15 mouse cellular contexts compared by ENCODE assay signal in genomic region chr8:12825686-12826237, GRCm38 (mm10). TPM values are rescaled to one million over a fixed set of nuclear protein-coding genes. Genes with fewer than 3 reads are reported as not detected.
DNase-seq lines count a peak whose midpoint lies in the region; ATAC-seq and TF ChIP-seq lines count a peak whose summit lies in the region.
"Had no signal": no experiment of that assay in that cellular context is flagged by ENCODE, and none has a peak within 500 bp of the region (broad histone marks: within the 10 kb centered on the region; RNA-seq: fewer than 3 reads in every experiment).

No protein-coding gene starts in this region.

- no peak overlapping the region; the same call in 1 of the 2 replicates for H3K27ac ChIP-seq in heart, embryonic 13.5 days (replicated peaks)
- no peak overlapping the region for H3K27ac ChIP-seq in midbrain, embryonic 13.5 days
- H3K27ac ChIP-seq: limb, embryonic 12.5 days; liver, embryonic 15.5 days had no signal

- peaks cover 82% of the 10 kb centered on the region for H3K36me3 ChIP-seq in heart, embryonic 13.5 days
- H3K36me3 ChIP-seq in midbrain, embryonic 13.5 days: peaks cover 75% of the 10 kb centered on the region
- H3K36me3 ChIP-seq: liver, embryonic 15.5 days had no signal

- no peak for DNase-seq in heart, adult 11 months
- peak; percentile 66 for DNase-seq in lung, adult 2 months
- DNase-seq in adrenal gland, adult 2 months: no peak
- DNase-seq in right cerebral cortex, postnatal 4 days: no peak
- DNase-seq: adrenal gland, postnatal 36 days; cerebellum, adult 9-11 months; gastrocnemius, postnatal 36 days; midbrain, embryonic 14.5 days had no signal

- H3K27me3 ChIP-seq in heart, embryonic 13.5 days (replicated peaks): no peaks in the 10 kb centered on the region
- no peaks in the 10 kb centered on the region for H3K27me3 ChIP-seq in midbrain, embryonic 13.5 days
- H3K27me3 ChIP-seq: limb, embryonic 12.5 days had no signal

- 59% methylated on average over 8 of the region's 8 CpGs for WGBS in heart, embryonic 13.5 days
- 54% methylated on average over 8 of the region's 8 CpGs for WGBS in lung, adult 2 months
- 88% methylated on average over 8 of the region's 8 CpGs for WGBS in midbrain, embryonic 13.5 days

- no peak for TF ChIP-seq CTCF in lung, adult 2 months (IDR thresholded peaks at IDR 0.05; ENCODE audit: insufficient read depth, low read length)

- no peak for TF ChIP-seq POLR2A in lung, adult 2 months (IDR thresholded peaks at IDR 0.05; ENCODE audit: borderline replicate concordance, extremely low read depth, low read depth, low read length)

- no peak for ATAC-seq in heart, embryonic 13.5 days (ENCODE audit: extremely low read depth, insufficient number of reproducible peaks, low FRiP score, low TSS enrichment)
- peak; percentile 30 for ATAC-seq in common myeloid progenitor, adult 5-6 weeks (replicated peaks; ENCODE audit: low read depth, poor library complexity, severe bottlenecking)
- ATAC-seq in megakaryocyte, adult 5-6 weeks (ENCODE audit: poor library complexity, severe bottlenecking): peak; percentile 41
- ATAC-seq in midbrain, embryonic 13.5 days: no peak
- ATAC-seq: hindbrain, embryonic 16.5 days had no signal

- peak overlapping the region; percentile 3; the same call in 1 of the 2 replicates for H3K9ac ChIP-seq in heart, embryonic 13.5 days
- no peak overlapping the region for H3K9ac ChIP-seq in midbrain, embryonic 13.5 days (replicated peaks)
- H3K9ac ChIP-seq: limb, embryonic 12.5 days; liver, embryonic 15.5 days had no signal

- H3K9me3 ChIP-seq in heart, embryonic 13.5 days: no peaks in the 10 kb centered on the region
- no peaks in the 10 kb centered on the region for H3K9me3 ChIP-seq in midbrain, embryonic 13.5 days
- H3K9me3 ChIP-seq: limb, embryonic 12.5 days; liver, embryonic 15.5 days had no signal

- H3K4me1 ChIP-seq in heart, embryonic 13.5 days: peaks cover 45% of the 10 kb centered on the region
- peaks cover 3% of the 10 kb centered on the region; the same call in 1 of the 2 replicates for H3K4me1 ChIP-seq in lung, adult 2 months (ENCODE audit: control insufficient read depth, insufficient read depth, low read length)
- H3K4me1 ChIP-seq in midbrain, embryonic 13.5 days (replicated peaks): 0 out of 2 replicates have a peak, but pooled peaks cover 4% of the 10 kb centered on the region
- H3K4me1 ChIP-seq: limb, embryonic 12.5 days; liver, embryonic 15.5 days had no signal

- H3K4me3 ChIP-seq in heart, embryonic 13.5 days: no peak overlapping the region
- no peak overlapping the region for H3K4me3 ChIP-seq in lung, adult 2 months (replicated peaks; ENCODE audit: extremely low read depth, low read depth, low read length)
- H3K4me3 ChIP-seq in midbrain, embryonic 13.5 days (replicated peaks): no peak overlapping the region
- H3K4me3 ChIP-seq: limb, embryonic 12.5 days; liver, embryonic 15.5 days had no signal

- H3K4me2 ChIP-seq in heart, embryonic 13.5 days: no peak overlapping the region
- H3K4me2 ChIP-seq in midbrain, embryonic 13.5 days (replicated peaks): no peak overlapping the region
- H3K4me2 ChIP-seq: limb, embryonic 12.5 days; liver, embryonic 15.5 days had no signal

RNA-seq across cellular contexts. Expression of gene Mcf2l, which starts 47.8 kb away (rescaled TPM):
- polyA plus RNA-seq in heart, embryonic 13.5 days (2015; fragmentation: Nextera tagmentation; extraction: Ambion mirVana): 6.9 and 7.1 TPM in 2 replicates
- total RNA-seq in common myeloid progenitor, adult 5-6 weeks (2017): 4.3 and 7.9 TPM in 2 replicates
- polyA plus RNA-seq in lung, adult 2 months (2012; rRNA removed): 42.8 and 65.2 TPM in 2 replicates
- 7.2 and 10.1 TPM in 2 replicates for total RNA-seq in megakaryocyte, adult 5-6 weeks (2015)
- 26.4 and 32.3 TPM in 2 replicates for total RNA-seq in megakaryocyte, adult 5-6 weeks (2017)
- total RNA-seq in adrenal gland, adult 2 months (2021): 10 to 100 TPM; 24.0 to 25.4 TPM
- polyA plus RNA-seq in adrenal gland, adult 2 months (2012; rRNA removed): 9.6 and 12.4 TPM in 2 replicates
- polyA plus RNA-seq in midbrain, embryonic 13.5 days (2015; fragmentation: Nextera tagmentation; extraction: Ambion mirVana): 130 and 141 TPM in 2 replicates

Comparison
In these comparisons a context has a peak if more than half of its experiments do, and no peak if none do; other contexts are left out.
1. ATAC-seq: peak in common myeloid progenitor, adult 5-6 weeks (single experiment) and megakaryocyte, adult 5-6 weeks (single experiment); none in heart, embryonic 13.5 days (single experiment) and midbrain, embryonic 13.5 days (single experiment).